Mouse (Mus musculus) heart, postnatal 4 days (tissue): Measurements from ENCODE around the gene Ptpn11. TPM values are rescaled to one million over a fixed set of nuclear protein-coding genes. Genes with fewer than 3 reads are reported as not detected.
A peak's percentile ranks its signal among the peaks of the same experiment; 100 is the strongest.
"Not testable (repeated sequence)": the region's sequence is repeated elsewhere in the genome, so short reads cannot be mapped to it uniquely, and the experiment has no call there.

Experiments
- DNase-seq: peaks from one replicate; pipeline ENCODE4 v3.0.0; 2021
- total RNA-seq, 2 experiments: library from RNA; stranded (reverse); gene quantifications; 2 replicates each; pipeline ENCODE4 v1.2.3; 2021

The Ptpn11 gene
- 100 to 1,000 TPM in 1 of 2 experiments, 10 to 100 TPM in 1; 99.0 to 107 TPM for total RNA-seq

DNA sequence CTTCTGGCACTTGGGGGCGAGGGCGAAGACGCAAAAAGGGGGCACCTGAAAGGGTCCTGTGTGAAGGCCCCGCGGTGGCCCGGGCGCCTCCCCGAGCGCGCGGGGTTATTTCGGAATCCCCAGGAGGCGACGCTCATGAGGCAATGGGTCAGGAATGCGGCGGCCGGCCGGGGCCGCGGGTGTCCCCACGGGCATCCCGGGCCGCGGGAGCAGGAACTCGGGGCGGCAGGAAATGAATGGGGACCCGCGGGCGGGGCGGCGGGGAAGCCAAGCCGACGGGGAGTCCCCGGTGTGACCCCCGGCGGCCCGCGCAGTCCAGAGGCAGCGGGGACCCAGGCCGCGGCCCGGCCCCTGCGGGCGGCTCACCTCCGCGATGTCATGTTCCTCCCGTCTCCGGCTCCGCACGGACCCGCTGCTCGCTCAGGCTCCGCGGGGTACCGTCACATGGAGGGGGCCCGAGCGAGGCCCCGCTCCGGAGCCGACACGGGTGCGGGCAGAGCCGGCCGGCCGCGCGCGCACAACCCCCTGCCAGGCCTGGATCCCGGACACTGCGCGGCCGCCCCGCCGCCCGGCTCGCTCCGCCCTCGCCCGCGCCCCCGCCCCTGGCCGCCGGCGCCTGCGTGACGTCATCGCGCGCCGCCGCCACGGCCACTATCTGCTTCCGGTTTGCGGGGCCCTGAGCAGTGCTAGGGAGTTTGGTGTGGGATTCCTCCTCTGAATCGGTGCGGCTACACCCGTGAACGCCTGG is at the start of gene Ptpn11:
TSS of gene Ptpn11 (minus strand) at position 562 of the 748 bp plus-strand sequence.
- peak; percentile 91 for DNase-seq

DNA sequence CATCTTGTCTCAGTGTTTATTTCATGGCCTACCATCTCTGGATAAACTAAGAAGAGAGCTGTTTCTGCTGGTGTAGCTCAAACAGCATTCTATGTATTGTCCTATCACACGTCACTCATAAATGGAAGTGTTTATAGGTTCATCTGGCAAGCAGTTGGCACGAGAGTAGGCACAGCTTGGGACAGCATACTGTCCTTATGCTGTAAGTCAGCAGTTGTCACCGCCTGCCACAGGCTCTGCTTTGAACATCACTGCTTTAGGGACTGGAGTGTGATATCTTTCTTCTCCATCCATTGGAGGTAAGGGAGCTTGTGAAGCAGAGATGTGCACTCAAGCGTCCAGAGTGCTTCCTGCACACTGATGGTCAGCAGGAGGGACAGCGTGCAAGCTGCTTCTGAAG is 48.6 kb upstream of the Ptpn11 start:
- no peak for DNase-seq

DNA sequence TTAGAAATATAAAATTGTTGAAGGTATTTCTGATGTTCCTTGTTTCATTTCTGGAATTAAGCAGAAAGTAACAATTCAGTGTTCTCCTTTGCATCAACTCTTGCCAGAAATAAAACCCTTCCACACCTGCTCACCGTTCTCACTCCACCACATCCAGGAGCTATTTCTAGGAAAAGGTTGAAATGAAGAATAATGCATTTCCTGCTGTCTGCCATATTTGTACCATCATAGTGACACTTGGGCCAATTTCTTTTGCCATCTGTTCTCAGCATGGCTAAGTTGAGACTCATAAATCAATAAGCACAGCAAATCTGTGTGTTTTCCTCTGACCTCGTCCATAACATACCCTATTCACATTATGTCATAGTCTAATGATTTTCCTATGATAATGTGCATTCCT is 47.0 kb upstream of the Ptpn11 start:
- no peak for DNase-seq

DNA sequence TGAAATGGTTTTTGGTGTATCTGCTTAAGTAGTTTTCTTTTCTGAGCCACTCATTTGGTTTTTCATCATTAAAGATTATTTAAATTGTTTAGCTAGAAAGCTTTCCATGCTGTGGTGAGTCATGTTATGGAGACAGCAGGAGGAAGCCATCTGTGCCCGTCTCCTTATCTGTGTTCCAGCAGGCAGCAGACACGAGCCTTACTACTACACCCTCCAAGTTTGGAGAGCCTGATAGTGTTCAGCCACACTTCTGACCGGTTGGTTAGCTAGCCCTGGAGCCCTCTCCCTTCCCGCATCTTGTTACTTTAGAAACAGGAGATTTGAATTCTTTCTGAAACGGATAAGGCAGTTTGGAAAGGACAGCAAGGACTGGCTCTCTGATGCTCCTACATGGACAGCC is 45.0 kb upstream of the Ptpn11 start:
- DNase-seq: no peak

DNA sequence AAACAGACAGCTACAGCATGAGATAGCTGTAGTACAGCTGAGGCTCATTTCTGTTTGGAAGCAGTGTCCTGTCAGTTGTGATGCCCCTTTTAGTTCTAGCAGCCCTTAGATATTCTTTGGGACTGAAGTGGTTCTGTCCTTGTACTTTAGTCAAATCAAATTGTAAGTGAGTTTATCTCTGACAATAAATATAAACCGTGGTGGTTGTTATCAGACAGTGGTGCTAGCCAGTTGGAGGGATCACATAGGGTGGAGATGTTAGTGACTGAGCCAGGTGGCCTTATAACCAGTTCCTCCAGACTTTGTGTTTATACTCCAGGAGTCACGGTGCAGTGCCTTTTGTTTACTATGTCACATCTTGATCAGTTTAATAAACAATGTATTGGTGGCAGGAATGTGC is 42.5 kb upstream of the Ptpn11 start:
- no peak for DNase-seq

DNA sequence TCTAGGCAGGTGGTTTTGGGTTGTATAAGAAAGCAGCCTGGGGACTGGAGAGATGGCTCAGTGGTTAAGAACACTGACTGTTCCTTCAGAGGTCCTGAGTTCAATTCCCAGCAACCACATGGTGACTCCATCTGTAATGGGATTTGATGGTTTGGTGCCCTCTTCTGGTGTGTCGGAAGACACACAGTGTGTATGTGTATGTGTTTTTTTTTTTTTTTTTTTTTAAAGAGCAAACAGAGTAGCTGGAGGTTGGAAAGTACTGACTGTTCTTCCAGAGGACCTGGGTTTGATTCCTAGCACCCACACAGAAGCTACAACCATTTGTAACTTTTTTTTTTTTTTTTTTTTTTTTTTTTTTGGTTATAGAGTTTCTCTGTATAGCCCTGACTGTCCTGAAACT is 41.6 kb upstream of the Ptpn11 start:
- no peak for DNase-seq

DNA sequence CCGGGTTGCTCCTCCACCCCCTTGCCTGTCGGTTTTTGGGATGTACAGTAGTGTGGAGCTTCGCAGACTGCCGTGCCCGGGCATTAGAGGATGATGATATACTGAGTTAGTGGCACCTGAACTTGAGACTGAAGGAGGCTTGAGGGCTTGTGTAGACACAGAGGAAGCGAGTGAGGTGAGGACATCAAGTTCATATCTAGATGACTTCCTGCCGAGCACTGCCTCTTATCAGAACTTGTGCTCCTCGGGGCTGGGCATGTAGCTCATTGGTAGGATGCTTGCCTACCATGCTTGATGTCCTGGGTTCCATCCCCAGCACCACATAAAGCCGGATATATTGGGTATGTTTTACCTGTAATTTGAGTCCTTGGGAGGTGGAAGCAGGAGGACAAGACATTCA is 39.6 kb upstream of the Ptpn11 start:
- DNase-seq: no peak

DNA sequence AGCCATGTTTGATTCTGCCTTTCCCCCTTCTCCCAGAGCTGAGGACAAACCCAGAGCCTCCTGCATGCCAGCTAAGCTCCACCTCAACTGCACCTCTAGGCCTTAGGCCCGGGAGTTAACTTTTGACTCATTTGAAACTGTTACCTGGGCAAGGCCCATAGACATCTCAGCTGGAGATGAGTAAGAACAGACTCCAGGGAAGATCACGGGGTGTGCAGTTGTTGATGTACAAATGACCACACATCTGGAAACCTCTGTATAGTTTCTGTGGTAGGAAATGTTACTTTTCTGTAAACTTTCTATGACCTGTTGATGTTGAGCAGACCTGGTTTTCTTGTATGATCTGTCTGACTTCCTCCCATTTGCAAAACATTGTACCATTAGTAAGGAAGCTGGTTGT is 38.0 kb upstream of the Ptpn11 start:
- no peak for DNase-seq

DNA sequence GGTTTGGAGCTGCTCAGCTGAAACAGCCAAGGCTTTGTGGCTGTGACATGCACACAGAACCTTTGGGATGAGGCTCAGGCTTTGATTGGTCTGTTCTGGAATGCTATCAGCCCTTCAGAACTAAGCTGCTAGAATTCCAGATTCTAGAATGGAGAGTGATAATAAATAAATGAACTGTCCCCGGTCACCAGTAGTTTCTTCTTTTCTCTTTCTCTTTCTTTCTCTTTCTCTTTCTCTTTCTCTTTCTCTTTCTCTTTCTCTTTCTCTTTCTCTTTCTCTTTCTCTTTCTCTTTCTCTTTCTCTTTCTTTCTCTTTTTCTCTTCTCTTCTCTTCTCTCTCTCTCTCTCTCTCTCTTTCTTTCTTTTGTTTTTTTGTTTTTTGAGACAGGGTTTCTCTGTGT is 36.1 kb upstream of the Ptpn11 start:
- not testable (repeated sequence) for DNase-seq

DNA sequence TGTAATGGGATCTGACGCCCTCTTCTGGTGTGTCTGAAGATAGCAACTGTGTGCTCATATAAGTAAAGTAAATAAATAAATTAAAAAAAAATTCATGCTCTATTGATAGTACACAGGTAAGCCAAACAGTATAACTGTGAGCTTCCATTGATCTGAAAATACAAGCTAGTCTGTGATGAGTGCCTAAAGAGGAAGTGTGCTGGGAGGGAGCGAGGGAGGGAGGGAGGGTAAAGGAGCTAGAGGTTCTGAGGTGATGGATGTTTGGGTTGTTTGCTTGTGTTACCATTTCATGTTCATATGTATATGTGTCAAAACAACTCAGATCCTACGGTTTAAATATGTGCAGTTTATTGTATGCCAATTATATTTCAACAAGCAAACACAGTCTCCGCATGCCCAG is 35.6 kb upstream of the Ptpn11 start:
- DNase-seq: no peak

DNA sequence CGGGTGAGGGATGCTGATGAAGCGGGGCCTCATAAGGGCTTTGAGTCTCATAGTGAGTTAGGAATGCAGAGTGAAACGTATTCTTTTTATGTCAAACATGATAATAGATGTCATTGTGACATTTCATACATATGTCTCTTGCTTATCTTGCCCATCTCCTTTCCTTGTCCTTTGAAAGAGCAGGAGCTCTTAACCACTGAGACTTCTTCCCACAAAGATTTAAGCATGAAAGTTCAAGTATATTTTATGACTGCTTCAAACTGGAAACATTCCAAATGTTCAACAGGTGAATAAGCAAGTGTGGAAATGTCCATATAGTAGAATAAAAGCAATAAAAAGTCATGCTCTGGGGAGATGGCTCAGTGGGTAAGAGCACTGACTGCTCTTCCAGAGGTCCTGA is 35.2 kb upstream of the Ptpn11 start:
- DNase-seq: no peak

DNA sequence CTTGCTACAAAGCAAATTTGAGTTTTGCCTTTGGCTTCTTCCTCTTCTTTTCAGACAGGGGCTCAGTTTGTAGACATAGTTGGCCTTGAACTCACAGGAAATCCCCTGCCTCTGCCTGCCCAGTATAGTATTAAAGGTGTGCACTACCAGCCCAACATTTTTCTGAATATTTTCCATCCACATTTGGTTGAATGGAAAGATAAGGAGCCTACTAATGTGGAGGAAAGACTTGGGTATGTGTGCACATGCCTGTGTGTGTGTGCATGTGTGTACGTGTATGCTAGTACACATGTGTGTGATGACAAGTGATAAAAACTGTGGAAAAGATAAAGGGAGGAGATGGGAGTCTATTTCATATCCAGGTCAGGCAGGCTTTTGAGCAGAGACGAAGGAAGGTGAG is 34.7 kb upstream of the Ptpn11 start:
- DNase-seq: no peak

DNA sequence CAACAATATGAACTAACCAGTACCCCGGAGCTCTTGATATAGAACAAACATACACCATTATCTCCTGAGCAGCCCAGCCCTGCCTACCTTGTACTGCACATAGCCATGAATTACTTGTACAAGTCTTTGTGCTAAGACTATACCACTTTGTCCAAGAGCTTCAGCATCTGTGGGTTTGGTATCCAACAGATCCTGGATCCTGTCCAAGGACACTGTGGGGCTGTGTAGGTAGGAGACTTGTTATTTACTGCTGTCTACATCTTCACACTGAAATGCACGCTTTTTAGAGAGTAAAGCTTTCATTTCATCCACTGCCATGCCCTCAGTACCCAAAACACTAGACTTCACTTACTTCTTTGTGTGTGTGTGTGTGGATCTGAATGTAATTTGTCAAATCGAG is 33.7 kb upstream of the Ptpn11 start:
- DNase-seq: no peak

DNA sequence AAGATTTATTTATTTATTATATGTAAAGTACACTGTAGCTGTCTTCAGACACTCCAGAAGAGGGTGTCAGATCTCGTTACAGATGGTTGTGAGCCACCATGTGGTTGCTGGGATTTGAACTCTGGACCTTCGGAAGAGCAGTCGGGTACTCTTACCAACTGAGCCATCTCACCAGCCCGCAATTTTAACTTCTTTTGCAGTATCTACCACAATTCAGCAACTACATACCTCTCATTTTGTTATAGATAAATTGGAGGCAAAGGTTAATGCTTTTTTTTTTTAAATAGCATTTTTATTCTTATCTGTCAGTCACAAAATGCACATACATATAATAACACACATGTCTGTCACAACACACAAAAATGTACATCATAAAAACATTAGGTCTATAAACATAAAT is 32.8 kb upstream of the Ptpn11 start:
- not testable (repeated sequence) for DNase-seq

DNA sequence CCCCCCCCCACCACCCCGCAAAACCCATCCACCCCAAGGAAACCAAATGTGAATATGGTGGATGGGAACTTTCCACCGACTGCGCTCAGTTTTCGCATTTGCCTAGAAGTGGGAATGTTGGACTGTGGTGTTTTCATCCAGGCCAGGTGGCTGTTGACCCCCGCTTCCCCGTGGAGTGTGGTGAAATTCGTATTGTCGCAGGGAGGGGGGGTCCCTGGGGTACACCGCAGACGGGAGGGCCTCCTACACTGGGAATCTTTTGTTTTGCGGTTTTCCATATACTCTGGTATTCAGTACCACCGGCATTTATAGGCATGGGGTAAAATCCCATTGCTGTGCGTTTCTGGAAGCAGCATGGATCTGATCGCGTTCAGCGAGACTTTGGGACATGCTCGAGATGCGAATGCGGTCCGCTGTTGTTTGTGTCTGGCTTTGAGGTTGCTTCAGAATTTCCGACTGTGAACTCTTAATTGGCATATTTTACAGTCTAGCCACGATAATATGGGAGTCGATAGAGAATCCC is 30.2 kb upstream of the Ptpn11 start:
- no peak for DNase-seq

DNA sequence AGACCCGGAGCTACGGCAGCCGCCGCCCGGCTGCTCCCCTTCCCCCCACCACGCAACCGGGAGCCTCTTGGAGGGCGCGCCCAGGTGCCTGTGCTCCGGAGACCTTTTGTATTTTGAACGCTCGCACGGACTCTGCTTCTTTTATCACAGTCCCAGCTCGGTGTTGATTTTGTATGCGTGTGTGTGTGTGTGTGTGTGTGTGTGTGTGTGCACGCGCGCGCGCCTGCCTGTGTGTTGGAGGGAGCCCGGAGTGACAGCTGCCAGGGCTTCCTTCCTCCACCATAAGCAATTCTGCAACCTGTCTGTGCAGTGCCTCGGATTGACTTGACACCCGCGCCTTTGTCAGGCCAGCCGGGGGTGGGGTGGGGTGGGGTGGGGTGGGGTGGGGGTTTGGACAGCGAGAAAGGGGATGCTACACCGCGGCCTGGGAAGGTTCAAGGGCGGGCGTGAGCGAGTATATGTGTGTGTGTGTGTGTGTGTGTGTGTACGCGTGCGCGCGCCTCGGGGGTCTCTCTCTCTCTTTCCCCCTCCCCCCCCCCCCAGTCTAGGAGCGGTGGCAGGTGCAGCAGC is 29.6 kb upstream of the Ptpn11 start:
- DNase-seq: peak; percentile 41

DNA sequence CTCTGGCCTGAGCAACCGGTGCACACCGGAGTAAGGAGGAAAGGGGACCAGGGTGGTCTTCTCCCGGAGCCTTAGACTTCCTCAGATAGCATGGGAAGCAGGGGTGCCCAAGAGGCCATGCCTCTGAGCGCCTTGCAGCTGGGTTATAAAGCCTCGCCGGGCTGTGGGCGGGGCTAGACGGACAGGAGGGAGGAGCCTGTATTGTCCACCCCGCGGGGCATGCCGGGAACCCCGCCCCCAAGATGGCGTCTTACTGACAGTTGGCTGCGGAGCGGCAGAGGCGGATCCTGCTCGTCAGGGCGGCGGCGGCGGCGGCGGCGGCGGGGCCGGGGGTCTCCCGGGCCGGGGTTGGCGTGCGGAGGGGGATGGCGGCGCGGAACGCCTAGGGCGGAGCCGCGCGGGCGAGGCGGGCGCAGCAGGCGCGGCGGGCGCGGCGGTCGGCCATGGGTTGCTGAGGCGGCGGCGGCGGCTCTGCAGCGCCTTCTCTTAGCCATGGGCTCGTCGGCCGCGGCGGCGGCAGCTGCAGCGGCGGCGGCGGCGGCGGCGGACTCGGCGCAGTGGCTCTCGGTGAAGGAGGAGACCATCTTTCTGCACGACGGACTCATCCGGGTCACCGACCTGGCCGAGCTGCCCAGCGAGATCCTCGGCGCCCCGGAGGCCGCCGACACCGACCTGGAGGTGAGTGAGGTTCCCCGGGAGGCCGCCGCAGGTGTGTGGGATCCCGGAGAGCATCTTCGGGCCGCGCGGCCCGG is 29.0 kb upstream of the Ptpn11 start, which contains the start of gene Hectd4:
TSS of gene Hectd4 (plus strand) at position 240 of the 752 bp plus-strand sequence.
- DNase-seq: peak; percentile 99

DNA sequence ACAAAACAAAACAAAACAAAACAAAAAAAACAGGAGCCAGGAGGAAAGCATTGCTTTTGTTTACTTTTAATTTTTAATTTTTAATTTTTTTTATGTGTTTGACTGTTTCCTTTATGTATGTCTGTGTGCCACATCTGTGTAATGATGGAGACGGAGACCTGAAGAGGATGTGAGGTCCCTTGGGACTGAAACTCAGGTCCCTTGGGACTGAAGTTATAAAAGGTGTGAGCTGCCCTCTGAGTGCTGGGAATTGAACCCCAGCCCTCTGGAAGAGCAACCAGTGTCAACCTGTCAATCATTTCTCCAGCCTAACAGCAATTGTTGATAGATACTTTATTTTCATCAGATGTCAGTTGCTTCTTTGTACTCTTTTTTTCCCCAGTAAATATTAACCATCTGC is 28.0 kb upstream of the Ptpn11 start:
- no peak for DNase-seq

DNA sequence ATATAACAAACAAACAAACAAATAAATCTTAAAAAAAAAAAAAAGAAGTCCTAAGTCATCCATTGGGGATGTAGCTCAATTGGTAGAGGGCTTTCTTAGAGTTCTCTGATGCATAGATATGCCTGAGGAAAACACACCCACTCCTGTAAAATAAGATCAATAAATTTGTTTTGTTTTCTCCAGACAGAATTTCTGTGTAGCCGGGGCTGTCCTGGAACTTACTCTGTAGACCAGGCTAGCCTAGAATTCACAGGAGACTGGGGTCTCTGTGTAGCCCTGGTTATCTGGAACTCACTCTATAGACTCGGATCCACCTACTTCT is 26.1 kb upstream of the Ptpn11 start:
- no peak for DNase-seq

DNA sequence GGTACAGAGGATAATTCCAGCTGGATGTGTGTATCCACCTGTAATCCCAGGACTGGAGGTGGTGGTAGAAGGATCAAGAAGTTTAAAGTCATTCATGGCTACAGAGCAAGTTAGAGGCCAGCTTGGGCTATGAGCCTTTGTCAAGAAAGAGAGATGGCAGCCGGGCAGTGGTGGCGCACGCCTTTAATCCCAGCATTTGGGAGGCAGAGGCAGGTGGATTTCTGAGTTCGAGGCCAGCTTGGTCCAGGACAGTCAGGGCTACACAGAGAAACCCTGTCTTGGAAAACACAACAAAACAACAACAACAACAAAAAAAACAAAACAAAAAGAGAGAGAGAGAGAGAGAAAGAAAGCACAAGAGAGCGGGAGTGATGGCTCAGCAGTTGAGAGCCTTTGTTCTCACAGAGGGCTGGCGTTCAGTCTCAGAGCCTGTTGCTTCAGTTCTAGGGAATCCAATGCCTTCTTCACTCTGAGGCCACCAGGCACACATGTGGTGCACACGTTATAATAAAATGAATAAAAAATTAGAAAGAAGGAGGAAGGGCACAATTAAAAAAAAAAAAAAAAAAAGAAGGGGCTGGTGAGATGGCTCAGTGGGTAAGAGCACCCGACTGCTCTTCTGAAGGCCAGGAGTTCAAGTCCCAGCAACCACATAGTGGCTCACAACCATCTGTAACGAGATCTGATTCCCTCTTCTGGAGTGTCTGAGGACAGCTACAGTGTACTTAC is 25.6 kb upstream of the Ptpn11 start:
- not testable (repeated sequence) for DNase-seq

DNA sequence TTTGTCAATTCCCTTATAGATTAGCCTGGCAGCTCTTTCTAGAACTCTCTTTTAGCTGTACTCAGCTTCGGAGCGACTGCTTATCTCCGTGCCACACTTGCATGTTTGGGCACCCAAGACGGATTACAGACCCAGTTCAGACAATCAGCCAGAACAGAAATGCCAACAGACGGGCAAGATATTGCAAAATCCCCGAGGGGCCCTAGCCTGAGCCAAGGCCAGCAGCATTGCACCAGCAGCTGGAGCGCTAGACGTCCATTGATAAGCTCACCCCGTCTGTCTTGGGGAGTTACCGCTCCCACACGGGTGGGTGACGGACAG is 24.9 kb upstream of the Ptpn11 start:
- no peak for DNase-seq

DNA sequence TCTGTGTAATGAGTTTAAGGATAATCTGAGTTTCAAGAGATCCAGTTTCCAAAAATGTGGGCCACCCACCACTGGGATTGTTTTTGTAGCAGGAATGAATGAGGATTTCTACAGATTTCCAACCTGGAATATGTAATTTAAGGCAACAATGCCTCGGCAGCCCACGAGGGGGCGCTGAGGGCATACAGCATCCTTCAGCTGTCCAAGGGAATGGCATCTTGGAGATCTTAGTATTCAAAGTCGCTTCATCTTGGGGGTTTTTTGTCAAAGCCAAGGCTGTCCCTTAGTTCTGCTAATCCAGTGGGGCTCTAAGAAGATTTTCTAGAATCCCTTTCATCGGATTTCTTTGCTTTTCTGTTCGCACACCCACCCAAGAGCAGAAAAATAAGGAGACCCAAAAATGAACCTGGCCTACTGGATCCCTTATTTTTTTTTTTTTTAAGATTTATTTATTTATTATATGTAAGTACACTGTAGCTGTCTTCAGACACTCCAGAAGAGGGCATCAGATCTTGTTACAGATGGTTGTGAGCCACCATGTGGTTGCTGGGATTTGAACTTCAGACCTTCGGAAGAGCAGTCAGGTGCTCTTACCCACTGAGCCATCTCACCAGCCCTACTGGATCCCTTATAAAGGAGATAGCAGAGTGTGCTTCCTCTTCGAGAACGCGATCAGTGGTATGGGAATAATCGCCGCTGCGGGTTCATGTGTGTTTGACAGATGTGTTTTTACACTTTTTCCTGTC is 24.4 kb upstream of the Ptpn11 start:
- peak; percentile 78 for DNase-seq
